Mouse (Mus musculus) liver, adult 2 months (tissue): Measurements from ENCODE around the gene Endou. TPM values are rescaled to one million over a fixed set of nuclear protein-coding genes. Genes with fewer than 3 reads are reported as not detected.

Experiments used
- DNase-seq: peaks from one replicate; pipeline ENCODE4 v3.0.0-alpha.2; 2011; ENCODE audit warnings: low read depth, low spot score; ENCODE audit errors: extremely low read depth
- H3K27ac ChIP-seq: fragments of 200-500 bp; replicated peaks from 2 replicates; pipeline ENCODE4 v1.5.1; 2012; ENCODE audit warnings: low read depth, mild to moderate bottlenecking, control low read depth, inconsistent platforms, low read length; ENCODE audit not compliant: insufficient read depth
- H3K27me3 ChIP-seq: fragments of 200-500 bp; 2 replicates; pipeline ENCODE4 v1.6.1; 2012; ENCODE audit warnings: mild to moderate bottlenecking, moderate library complexity, low read length, inconsistent platforms; ENCODE audit not compliant: control insufficient read depth, insufficient read depth
- H3K36me3 ChIP-seq: fragments of 200-500 bp; 2 replicates; pipeline ENCODE4 v1.6.1; 2012; ENCODE audit warnings: low read length, inconsistent platforms; ENCODE audit not compliant: control insufficient read depth, insufficient read depth
- H3K4me1 ChIP-seq: fragments of 200-500 bp; 2 replicates; pipeline ENCODE4 v1.6.1; 2011; ENCODE audit warnings: low read length; ENCODE audit not compliant: control insufficient read depth, insufficient read depth
- H3K4me3 ChIP-seq: fragments of 200-500 bp; 2 replicates; pipeline ENCODE4 v1.5.1; 2011; ENCODE audit warnings: low read depth, mild to moderate bottlenecking, control low read depth, low read length, moderate library complexity; ENCODE audit not compliant: insufficient read depth
- H3K79me2 ChIP-seq: fragments of 200-500 bp; 2 replicates; pipeline ENCODE4 v1.6.1; 2012; ENCODE audit warnings: inconsistent platforms, mild to moderate bottlenecking, low read length, moderate library complexity; ENCODE audit not compliant: control insufficient read depth, insufficient read depth
- H3K9ac ChIP-seq: fragments of 200-500 bp; 2 replicates; pipeline ENCODE4 v1.6.1; 2012; ENCODE audit warnings: low read depth, mild to moderate bottlenecking, control low read depth, inconsistent platforms, low read length
- CTCF ChIP-seq: fragments of 200-500 bp; IDR thresholded peaks from 2 replicates; pipeline ENCODE4 v1.5.1; 2011; ENCODE audit warnings: low read depth, low read length, control low read depth
- POLR2A ChIP-seq: fragments of 200-500 bp; IDR thresholded peaks from 2 replicates; pipeline ENCODE4 v1.6.1; 2011; ENCODE audit warnings: low read length, control low read depth; ENCODE audit not compliant: insufficient read depth; ENCODE audit errors: extremely low read depth
- WGBS: fragments of 180-500 bp; shearing (Covaris S2); methylation state at CpG from one replicate; pipeline ENCODE4 v1.1.7; 2018; 5-methylcytosine and 5-hydroxymethylcytosine counted together
- polyA plus RNA-seq: library from polyadenylated mRNA; depleted of rRNA; stranded (reverse); fragments of >200 nt; gene quantifications from 2 replicates; pipeline ENCODE4 v1.2.3, GENCODE M21; 2012; rRNA removed
- total RNA-seq: library from RNA; depleted of rRNA; stranded (reverse); fragments of >200 nt; gene quantifications from 2 replicates; pipeline ENCODE4 v1.2.3, GENCODE M21; 2014; rRNA removed

Endou gene
- total RNA-seq (0.47 and 0.55 TPM in 2 replicates), polyA plus RNA-seq (0.21 and 0.32 TPM in 2 replicates)

GRCm38 (mm10) chr15:97731111-97731510 is at the start of gene Endou:
Gene Endou, minus strand, starts transcription at chr15:97731339.
- H3K4me1 ChIP-seq, result 0 out of 2 replicates have a peak, but pooled peaks cover 1% of the 10 kb centered on the region
- TF ChIP-seq POLR2A (no peak), CTCF (no peak)
- no peaks in the 10 kb centered on the region for H3K27me3 ChIP-seq
- H3K36me3 ChIP-seq, result no peaks in the 10 kb centered on the region
- no peak within 1 kb of the TSS for H3K4me3 ChIP-seq
- no peak for DNase-seq
- no peak within 1 kb of the TSS for H3K27ac ChIP-seq
- H3K79me2 ChIP-seq, result no peaks in the 10 kb centered on the region
- no peak within 1 kb of the TSS for H3K9ac ChIP-seq
- 86% methylated on average over 8 of the region's 8 CpGs for WGBS

- 47% methylated on average over 12 of the region's 12 CpGs for WGBS
- TF ChIP-seq POLR2A (no peak), CTCF (no peak)
- H3K79me2 ChIP-seq, result no peaks in the 10 kb centered on the region; the same call in 1 of the 2 replicates
- H3K4me1 ChIP-seq, result no peaks in the 10 kb centered on the region; the same call in 1 of the 2 replicates
- no peak overlapping the region for H3K27ac ChIP-seq
- no peak overlapping the region for H3K4me3 ChIP-seq
- no peak for DNase-seq
- no peak overlapping the region for H3K9ac ChIP-seq
- no peaks in the 10 kb centered on the region for H3K27me3 ChIP-seq
- no peaks in the 10 kb centered on the region for H3K36me3 ChIP-seq
Observed at GRCm38 (mm10) chr15:97780611-97781031, 49.5 kb upstream of the Endou start.

GRCm38 (mm10) chr15:97779576-97779975 is 48.4 kb upstream of the Endou start:
- DNase-seq, result no peak
- H3K9ac ChIP-seq, result no peak overlapping the region
- TF ChIP-seq CTCF, result no peak
- no peak overlapping the region for H3K4me3 ChIP-seq
- H3K4me1 ChIP-seq, result no peaks in the 10 kb centered on the region; the same call in 1 of the 2 replicates
- no peak overlapping the region for H3K27ac ChIP-seq
- whole genome bisulfite sequencing, result 100% methylated on average over 1 of the region's 1 CpGs
- no peaks in the 10 kb centered on the region for H3K27me3 ChIP-seq
- H3K79me2 ChIP-seq, result no peaks in the 10 kb centered on the region
- H3K36me3 ChIP-seq, result no peaks in the 10 kb centered on the region

GRCm38 (mm10) chr15:97778311-97779098 is 47.4 kb upstream of the Endou start, which contains the start of gene Slc48a1:
Gene Slc48a1, plus strand, starts transcription at chr15:97778520.
- H3K4me3 ChIP-seq, result no peak within 1 kb of the TSS
- DNase-seq, result no peak
- no peaks in the 10 kb centered on the region for H3K36me3 ChIP-seq
- WGBS, result 81% methylated on average over 8 of the region's 8 CpGs
- H3K9ac ChIP-seq, result no peak within 1 kb of the TSS
- no peaks in the 10 kb centered on the region for H3K79me2 ChIP-seq
- no peak within 1 kb of the TSS for H3K27ac ChIP-seq
- H3K27me3 ChIP-seq, result no peaks in the 10 kb centered on the region
- no peak for TF ChIP-seq POLR2A
- no peak for TF ChIP-seq CTCF
- H3K4me1 ChIP-seq, result peaks cover 5% of the 10 kb centered on the region; the same call in 1 of the 2 replicates

GRCm38 (mm10) chr15:97776919-97777318 is 45.8 kb upstream of the Endou start:
- no peaks in the 10 kb centered on the region for H3K79me2 ChIP-seq
- DNase-seq, result no peak
- no peaks in the 10 kb centered on the region for H3K36me3 ChIP-seq
- peaks cover 5% of the 10 kb centered on the region for H3K4me1 ChIP-seq
- TF ChIP-seq CTCF (no peak), POLR2A (no peak)
- WGBS, result 90% methylated on average over 6 of the region's 6 CpGs
- H3K9ac ChIP-seq, result no peak overlapping the region
- H3K27me3 ChIP-seq, result no peaks in the 10 kb centered on the region
- no peak overlapping the region for H3K4me3 ChIP-seq
- H3K27ac ChIP-seq, result no peak overlapping the region

GRCm38 (mm10) chr15:97776514-97776913 is 45.4 kb upstream of the Endou start:
- no peak for DNase-seq
- Histone ChIP-seq H3K27ac (no peak overlapping the region), H3K9ac (no peak overlapping the region), H3K79me2 (no peaks in the 10 kb centered on the region), H3K27me3 (no peaks in the 10 kb centered on the region), H3K4me3 (no peak overlapping the region), H3K4me1 (peaks cover 5% of the 10 kb centered on the region), H3K36me3 (no peaks in the 10 kb centered on the region)
- TF ChIP-seq POLR2A (no peak), CTCF (peak; percentile 94)
- 15% methylated on average over 8 of the region's 8 CpGs for WGBS
